Mouse (Mus musculus) cerebellum, adult 9-11 months (tissue): ENCODE measurements around the gene Clip1.

ENCODE experiments used
- DNase-seq: peaks from one replicate; pipeline ENCODE4 v3.0.0; 2022

The Clip1 gene

DNA sequence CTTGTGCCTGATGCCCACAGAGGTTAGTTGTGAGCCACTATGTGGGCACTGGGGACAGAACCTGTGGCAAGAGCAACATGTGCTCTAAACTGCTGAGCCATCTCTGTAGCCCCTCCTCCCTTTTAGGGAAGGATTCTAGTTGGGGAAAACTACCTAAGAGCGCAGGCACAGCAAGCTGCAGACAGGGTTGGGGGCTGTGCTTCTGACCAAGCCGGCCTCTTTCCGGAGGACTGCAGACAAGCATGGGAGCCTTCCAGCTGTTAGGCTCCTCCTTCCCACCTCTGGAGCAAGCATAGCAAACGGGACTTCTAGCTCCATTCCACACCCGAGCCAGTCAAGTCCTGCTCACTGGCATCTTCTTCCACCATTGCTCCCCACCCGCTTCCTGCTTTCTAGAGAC, 85.1 kb downstream of the Clip1 start:
- no peak for DNase-seq

DNA sequence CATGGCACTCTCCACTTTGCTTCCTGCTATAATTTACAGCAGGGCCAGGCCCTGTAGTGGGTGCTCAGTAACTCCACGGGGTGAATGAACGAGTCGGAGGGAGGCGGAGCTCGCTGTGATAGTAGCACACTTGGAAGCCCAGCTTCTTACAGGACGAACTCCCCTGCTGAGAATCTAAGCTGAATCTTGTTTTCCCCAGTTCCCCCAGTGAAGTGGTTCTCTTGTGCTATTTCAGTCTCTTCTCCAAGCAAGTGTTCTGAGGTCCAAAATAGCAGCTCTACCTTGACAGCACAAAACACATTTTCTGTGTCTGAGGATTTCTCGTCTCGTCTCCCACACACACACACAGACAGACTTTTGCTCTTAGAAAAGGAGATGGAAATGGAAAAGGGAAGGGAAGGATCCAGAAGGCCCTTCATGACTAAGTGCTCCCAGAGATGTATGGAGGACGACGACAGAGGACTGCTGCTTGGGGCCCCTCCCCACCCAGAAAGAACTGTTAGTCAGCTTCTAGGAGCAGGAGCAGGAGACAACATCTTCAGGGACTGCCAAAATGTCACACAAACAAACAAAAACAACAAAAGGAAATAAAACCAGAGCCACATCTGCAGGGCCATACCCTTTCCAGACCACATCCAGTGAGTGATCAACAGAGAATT, 90.7 kb downstream of the Clip1 start:
- no peak for DNase-seq

DNA sequence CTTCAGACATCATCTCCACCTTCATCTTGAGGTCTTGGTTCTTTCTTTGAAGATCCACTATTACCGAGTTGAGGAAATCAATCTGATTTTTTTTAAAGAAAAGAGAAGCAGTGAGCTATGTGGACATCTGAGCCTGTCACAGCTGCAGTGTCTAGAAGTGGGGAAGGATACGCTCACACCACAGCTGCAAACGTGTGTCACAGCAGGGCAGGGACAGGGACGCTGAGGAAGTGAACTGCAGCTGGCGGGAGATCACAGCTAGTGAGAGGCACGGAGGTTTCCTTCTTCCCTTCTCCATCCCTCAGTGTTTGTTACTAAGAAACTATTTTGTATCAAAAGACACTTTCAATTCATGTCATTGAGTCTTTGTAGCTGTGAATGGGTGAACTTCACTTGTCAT, 104.4 kb downstream of the Clip1 start:
- DNase-seq = no peak

DNA sequence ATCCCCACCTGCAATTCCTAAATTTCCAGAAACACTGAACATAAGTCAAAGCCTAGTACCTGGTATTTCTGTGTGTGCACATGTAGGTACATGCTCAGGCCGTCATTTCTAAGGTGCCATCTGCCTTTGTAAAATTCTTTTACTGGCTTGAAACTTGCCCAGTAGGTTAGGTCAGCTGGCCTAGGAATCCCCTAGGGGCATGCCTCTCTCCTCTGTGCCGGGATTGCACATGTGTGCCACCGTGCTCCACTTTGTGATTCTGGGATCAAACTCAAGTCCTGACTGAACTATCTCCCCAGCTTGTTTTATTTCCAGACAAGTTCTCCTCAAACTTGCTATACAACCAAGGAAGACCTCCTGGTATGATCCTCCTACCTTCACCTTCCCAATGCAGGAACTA, 107.7 kb downstream of the Clip1 start:
- no peak for DNase-seq

DNA sequence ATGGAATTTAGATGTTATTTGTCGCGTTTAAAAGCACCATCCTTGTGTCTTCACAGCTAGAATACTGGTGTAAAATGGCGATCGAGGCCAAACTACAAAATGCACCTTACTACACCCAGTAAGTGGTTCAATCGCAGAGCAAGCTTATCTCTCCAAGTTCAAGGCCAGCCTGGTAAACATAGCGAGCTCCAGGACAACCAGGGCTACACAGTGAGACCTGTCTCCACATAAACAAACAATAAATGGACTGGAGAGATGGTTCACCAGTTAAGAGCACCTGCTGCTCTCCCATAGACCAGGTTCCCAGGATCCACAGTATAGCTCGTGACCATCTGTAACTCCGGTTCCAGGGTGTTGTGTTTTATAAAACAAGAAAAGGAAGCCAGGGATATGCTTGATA, 111.1 kb downstream of the Clip1 start:
- DNase-seq = no peak

DNA sequence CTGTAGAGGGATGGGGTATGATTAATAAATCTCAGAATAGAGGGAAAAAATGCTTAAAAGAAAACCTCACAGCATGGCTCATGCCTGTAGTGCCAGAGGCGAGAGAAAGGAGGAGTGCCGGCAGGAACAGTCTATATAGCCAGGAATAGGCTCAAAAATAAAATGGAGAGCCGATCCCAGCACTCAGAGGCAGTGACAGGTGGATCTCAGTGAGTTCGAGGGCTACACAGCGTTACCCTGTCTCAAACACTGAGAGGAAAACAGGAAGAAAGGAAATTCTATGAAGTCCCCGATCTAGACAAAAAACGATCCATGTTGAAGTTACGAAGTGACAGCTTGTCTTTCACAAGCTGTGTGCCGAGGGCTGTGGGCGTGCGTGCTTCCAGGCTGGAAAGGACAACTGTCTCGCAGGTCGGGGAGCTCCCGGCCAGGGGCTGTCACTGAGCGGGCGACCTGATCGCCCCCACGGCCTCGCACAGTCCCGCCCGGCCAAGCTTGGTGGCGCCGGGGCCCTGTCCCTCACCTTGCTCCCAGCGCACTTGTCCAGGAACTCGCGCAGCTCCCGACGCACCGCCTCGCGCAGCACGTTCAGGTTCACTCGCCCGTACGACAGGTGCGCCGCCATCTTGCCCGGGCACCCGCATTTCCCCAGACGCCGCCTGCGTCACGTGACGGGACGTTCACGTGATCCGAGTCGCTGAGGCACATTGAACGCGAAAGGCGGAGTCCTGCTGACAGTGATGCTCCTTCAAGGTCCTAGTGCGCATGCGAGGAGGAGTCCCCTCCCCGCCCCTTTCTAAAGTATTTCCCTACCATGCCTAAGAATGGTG, 111.8 kb downstream of the Clip1 start, which contains the start of gene Vps33a:
Gene Vps33a, minus strand, starts transcription at position 682 of the 830 bp plus-strand sequence.
- DNase-seq = peak; percentile 98

DNA sequence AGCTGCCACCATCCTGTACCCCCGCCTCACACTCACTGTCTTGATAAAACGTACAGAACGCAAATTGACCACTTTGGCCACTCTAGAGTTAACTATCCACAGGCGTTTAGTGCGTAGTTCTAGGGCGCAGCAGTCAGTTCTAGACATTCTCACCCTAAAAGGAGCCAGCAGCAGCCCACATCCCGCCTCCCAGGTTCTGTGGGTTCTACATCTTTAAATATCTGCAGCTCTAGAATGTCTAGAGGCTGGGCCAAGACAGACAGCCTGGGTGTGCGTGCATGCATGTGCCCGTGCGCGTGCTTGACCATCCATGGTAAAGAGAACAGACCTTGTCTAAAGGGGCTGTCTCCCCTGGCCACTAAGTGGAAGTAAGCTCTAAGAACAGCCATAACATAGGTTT, 123.3 kb downstream of the Clip1 start:
- DNase-seq = no peak

DNA sequence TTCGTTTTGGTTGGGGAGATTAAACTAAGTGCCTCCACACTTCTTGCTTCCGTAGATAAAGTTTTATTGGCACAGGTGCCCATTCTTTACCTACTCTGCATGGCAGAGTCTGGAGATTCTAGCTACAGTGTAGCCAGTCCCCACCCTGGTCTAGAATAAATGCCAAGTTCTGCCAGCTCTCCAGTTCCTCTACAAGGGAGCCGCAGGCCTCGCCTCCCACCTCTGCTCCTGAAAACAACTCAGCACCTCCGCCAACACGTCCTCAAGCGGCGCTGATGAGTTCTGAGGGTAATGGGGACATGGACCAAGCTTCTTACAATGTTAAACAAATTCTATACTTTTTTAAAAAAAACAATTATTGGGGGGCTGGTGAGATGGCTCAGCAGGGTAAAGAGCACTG, 124.8 kb downstream of the Clip1 start:
- no peak for DNase-seq

DNA sequence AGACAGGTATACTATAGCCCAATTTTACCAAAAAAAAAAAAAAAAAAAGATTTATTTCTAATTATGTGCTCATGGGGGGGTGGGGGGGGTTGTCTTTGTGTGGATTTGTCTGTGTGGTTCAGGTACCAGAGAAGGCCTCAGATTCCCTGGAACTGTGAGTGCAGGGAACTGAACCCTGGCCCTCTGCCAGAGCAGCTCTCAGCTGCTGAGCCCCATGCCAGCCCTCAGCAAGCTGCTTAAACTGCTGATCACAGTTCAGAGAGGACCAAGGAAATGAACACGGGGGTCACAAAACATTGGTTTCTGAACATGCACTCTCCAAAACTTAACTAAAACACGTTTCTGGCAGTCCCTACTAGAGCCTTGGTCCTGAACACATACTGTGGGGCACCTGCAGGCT, 128.0 kb downstream of the Clip1 start:
- peak; percentile 76 for DNase-seq

DNA sequence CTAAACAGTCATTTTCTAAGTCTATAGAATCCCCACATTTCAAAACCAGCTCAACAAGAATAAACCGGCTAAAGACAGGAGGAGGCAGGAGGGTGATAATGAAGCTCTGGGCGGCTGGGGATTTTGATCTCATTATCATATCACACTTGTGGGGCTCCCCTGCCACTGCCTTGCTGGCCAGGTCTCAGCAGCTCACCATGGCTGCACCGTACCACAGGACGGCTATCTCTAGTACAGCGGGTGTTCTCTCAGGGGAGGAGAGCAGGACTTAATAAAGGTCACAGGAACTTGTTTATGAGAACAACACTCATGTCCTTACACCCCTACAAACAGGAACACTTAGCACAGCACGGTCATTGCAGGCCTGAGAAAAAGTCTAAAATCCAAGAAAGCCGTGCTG, 128.7 kb downstream of the Clip1 start:
- DNase-seq = no peak

DNA sequence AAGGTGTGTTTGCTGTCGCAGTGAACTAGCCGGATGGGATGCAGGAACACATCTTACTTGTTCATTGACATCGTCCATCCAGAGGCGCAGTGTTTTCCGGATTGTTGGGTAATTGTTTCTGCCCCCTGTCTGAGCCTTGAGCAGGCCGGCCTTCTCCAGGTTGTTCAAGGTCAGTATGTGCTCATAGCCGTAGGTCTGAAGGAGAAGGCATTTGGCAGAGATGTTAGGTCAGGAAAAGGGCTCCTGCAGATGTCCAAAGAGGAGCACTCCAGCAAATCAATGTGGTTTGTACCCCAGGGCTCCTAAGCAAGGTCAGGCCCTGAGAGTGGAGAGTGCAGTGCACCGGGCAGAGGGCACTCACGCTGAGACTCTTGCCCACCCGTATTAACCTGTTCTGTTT, 150.6 kb downstream of the Clip1 start:
- no peak for DNase-seq

DNA sequence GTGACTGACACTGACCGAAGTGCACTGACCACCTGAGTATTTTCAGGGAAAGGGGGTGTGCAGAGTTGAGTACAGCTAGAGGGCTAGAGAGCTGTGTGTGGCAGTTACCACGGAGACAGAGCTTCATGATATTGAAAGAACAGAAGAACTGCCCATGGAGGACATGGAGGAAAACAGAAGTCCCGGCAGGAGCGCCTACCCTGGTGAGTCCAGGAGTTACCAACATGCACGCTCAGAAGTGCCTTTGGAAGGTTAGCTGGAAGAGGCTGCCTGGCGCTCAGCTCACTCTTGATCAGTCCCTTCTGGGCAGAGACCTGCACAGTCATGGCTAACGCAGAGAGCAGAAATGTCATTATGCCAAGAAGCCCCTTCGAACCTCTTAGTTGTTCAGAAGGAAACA, 154.4 kb downstream of the Clip1 start:
- no peak for DNase-seq

DNA sequence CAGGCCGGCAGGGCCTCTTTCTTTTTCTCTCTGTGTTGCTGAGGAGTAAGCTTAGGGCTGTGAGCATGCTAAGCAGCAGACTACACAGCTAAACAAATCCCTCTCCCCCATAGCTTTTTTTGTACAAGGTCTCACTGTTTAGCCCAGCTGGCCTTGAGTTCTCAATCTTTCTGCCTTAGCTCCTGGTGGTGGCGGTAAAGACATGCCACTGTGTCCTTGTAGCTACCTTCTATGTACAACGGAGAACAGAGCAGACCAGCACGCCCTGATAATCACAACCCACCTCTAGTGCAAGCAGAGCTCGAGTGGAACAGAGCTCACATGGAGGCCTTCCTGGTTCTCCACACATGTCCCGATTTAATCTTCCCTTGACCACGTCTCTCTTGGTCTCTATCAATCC, 155.8 kb downstream of the Clip1 start:
- DNase-seq = no peak
